Mouse (Mus musculus) mouse trophoblast stem cell (cell line): ENCODE measurements around the gene Fbxo6.
"Not testable (repeated sequence)": the region's sequence is repeated elsewhere in the genome, so short reads cannot be mapped to it uniquely, and the experiment has no call there.

ENCODE experiments used
- in situ Hi-C, 2 experiments: fragments of 300-500 bp; cut with MseI, MboI; formaldehyde crosslinking; loops; 2 replicates in 1 of 2; 3 replicates in 1 of 2; pipeline ENCODE4 v1.15.1; 2025

The Fbxo6 gene

GRCm38 (mm10) chr4:148151267-148152168 lies at the start of gene Fbxo6:
Gene Fbxo6, minus strand, starts transcription at chr4:148152140.
- in situ Hi-C loops = no loop called here

GRCm38 (mm10) chr4:148198721-148199120 lies 46.8 kb upstream of the Fbxo6 start:
- in situ Hi-C loops = no loop called here

- in situ Hi-C loops = no loop called here
Observed at GRCm38 (mm10) chr4:148194400-148194799, 42.5 kb upstream of the Fbxo6 start.

GRCm38 (mm10) chr4:148192707-148193245 lies 40.8 kb upstream of the Fbxo6 start:
- in situ Hi-C loops = no loop called here

GRCm38 (mm10) chr4:148188767-148189166 lies 36.8 kb upstream of the Fbxo6 start:
- in situ Hi-C loops = not testable (repeated sequence)

- in situ Hi-C loops = no loop called here
Observed at GRCm38 (mm10) chr4:148185819-148186218, 33.9 kb upstream of the Fbxo6 start.

GRCm38 (mm10) chr4:148184564-148184963 lies 32.6 kb upstream of the Fbxo6 start:
- in situ Hi-C loops = no loop called here

- in situ Hi-C loops = no loop called here
Observed at GRCm38 (mm10) chr4:148182363-148182762, 30.4 kb upstream of the Fbxo6 start.

GRCm38 (mm10) chr4:148181483-148181882 lies 29.5 kb upstream of the Fbxo6 start:
- in situ Hi-C loops = no loop called here

- in situ Hi-C loops = loop anchor here in 1 of 2 experiments (10.0 kb wide), 1 partner anchor 257 kb away; no protein-coding TSS in a partner anchor
Observed at GRCm38 (mm10) chr4:148177716-148178115, 25.8 kb upstream of the Fbxo6 start.

GRCm38 (mm10) chr4:148176603-148177002 lies 24.7 kb upstream of the Fbxo6 start:
- in situ Hi-C loops = loop anchor here in 1 of 2 experiments (10.0 kb wide), 1 partner anchor 258 kb away; no protein-coding TSS in a partner anchor

- in situ Hi-C loops = loop anchor here (5.0 to 10.0 kb wide), 2 partner anchors 253 to 260 kb away; no protein-coding TSS in a partner anchor
Observed at GRCm38 (mm10) chr4:148174495-148174862, 22.5 kb upstream of the Fbxo6 start.

GRCm38 (mm10) chr4:148173811-148174494 lies 22.0 kb upstream of the Fbxo6 start:
- in situ Hi-C loops = loop anchor here (5.0 to 10.0 kb wide), 2 partner anchors 253 to 261 kb away; no protein-coding TSS in a partner anchor

GRCm38 (mm10) chr4:148171261-148171660 lies 19.3 kb upstream of the Fbxo6 start:
- in situ Hi-C loops = loop anchor here (5.0 to 10.0 kb wide), 2 partner anchors 256 to 264 kb away; no protein-coding TSS in a partner anchor

GRCm38 (mm10) chr4:148170842-148171241 lies 18.9 kb upstream of the Fbxo6 start:
- in situ Hi-C loops = loop anchor here (5.0 to 10.0 kb wide), 2 partner anchors 256 to 264 kb away; no protein-coding TSS in a partner anchor

- in situ Hi-C loops = loop anchor here in 1 of 2 experiments (5.0 kb wide), 1 partner anchor 52 kb away; no protein-coding TSS in a partner anchor
Observed at GRCm38 (mm10) chr4:148169586-148169985, 17.6 kb upstream of the Fbxo6 start.

- in situ Hi-C loops = loop anchor here in 1 of 2 experiments (5.0 kb wide), 1 partner anchor 51 kb away; no protein-coding TSS in a partner anchor
Observed at GRCm38 (mm10) chr4:148168287-148168686, 16.3 kb upstream of the Fbxo6 start.

- in situ Hi-C loops = loop anchor here in 1 of 2 experiments (5.0 kb wide), 1 partner anchor 50 kb away; no protein-coding TSS in a partner anchor
Observed at GRCm38 (mm10) chr4:148166986-148167385, 15.0 kb upstream of the Fbxo6 start.

GRCm38 (mm10) chr4:148166431-148166830 lies 14.5 kb upstream of the Fbxo6 start:
- in situ Hi-C loops = loop anchor here in 1 of 2 experiments (5.0 kb wide), 1 partner anchor 49 kb away; no protein-coding TSS in a partner anchor

GRCm38 (mm10) chr4:148165551-148165950 lies 13.6 kb upstream of the Fbxo6 start:
- in situ Hi-C loops = loop anchor here in 1 of 2 experiments (5.0 kb wide), 1 partner anchor 48 kb away; no protein-coding TSS in a partner anchor

GRCm38 (mm10) chr4:148164461-148164860 lies 12.5 kb upstream of the Fbxo6 start:
- in situ Hi-C loops = loop anchor here in 1 of 2 experiments (5.0 kb wide), 1 partner anchor 47 kb away; no protein-coding TSS in a partner anchor
